Mouse (Mus musculus): ENCODE data around the gene Clba1.

- TF ChIP-seq CTCF (IDR thresholded peaks at IDR 0.05; ENCODE audit: insufficient read depth, low read depth, low read length) (no peak), POLR2A (IDR thresholded peaks at IDR 0.05; ENCODE audit: insufficient read depth, low read depth, low read length) (no peak)
Observed at GRCm38 (mm10) chr12:112847880-112848279, 39.1 kb downstream of the Clba1 start.

Data from olfactory bulb, adult 2 months (tissue).